In genomic region chr2:26500599-26501370, GRCm38 (mm10) we compare ENCODE assay signal across 8 mouse cellular contexts.
DNase-seq lines count a peak whose midpoint lies in the region.

No protein-coding gene starts in this region.

- peak; percentile 48 to 64 for DNase-seq in cerebellum, postnatal 14 days
- no peak for DNase-seq in cerebellum, adult 11 months
- peak; percentile 35 for DNase-seq in NIH3T3 (ENCODE audit: low read depth)
- DNase-seq in frontal cortex, postnatal 10 days (ENCODE audit: low spot score in 2 of 2), result peak; percentile 68 to 86
- DNase-seq in kidney, postnatal 4 days, result peak; percentile 72 to 85
- DNase-seq in lung, postnatal 36 days, result peak; percentile 75
- DNase-seq in right cerebral cortex, postnatal 4 days, result peak; percentile 47
- no peak for DNase-seq in B cell, adult 2 months

Comparison
In these comparisons a context has a peak if more than half of its experiments do, and no peak if none do; other contexts are left out.
1. DNase-seq: peak in cerebellum, postnatal 14 days (2 of 2), NIH3T3 (single experiment), frontal cortex, postnatal 10 days (2 of 2), kidney, postnatal 4 days (2 of 2), lung, postnatal 36 days (single experiment) and right cerebral cortex, postnatal 4 days (single experiment); none in cerebellum, adult 11 months (single experiment) and B cell, adult 2 months (0 of 2).